Mouse (Mus musculus) adrenal gland, adult 18-20 months (tissue): Measurements from ENCODE around the gene Col4a3. TPM values are rescaled to one million over a fixed set of nuclear protein-coding genes. Genes with fewer than 3 reads are reported as not detected.

ENCODE experiments used
- DNase-seq, 2 experiments: peaks; one replicate each; pipeline ENCODE4 v3.0.0; 2021 to 2022; ENCODE audit warnings: low spot score in 2 of 2
- total RNA-seq, 2 experiments: library from RNA; stranded (reverse); gene quantifications; 1 replicate in 1 of 2; 2 replicates in 1 of 2; pipeline ENCODE4 v1.2.3; 2021

Gene Col4a3
- total RNA-seq, 2 experiments from 2014 or later: 1.5 to 2.3 TPM

GRCm38 (mm10) chr1:82766641-82767040, 179.9 kb downstream of the Col4a3 start:
- DNase-seq: no peak

- no peak for DNase-seq
Measured at GRCm38 (mm10) chr1:82768269-82768668, 181.5 kb downstream of the Col4a3 start, which contains the start of gene Tm4sf20. Gene Tm4sf20, minus strand, starts transcription at chr1:82768461.

GRCm38 (mm10) chr1:82771022-82771586, 184.4 kb downstream of the Col4a3 start, which contains the start of gene Gm47791:
Gene Gm47791, minus strand, starts transcription at chr1:82771243.
- DNase-seq: no peak

Other genes starting within 250 kb of the Col4a3 start
- gene Col4a4, start 72 bp upstream of the Col4a3 start, total RNA-seq: 1 to 10 TPM; 4.2 to 5.0 TPM
- 100 to 1,000 TPM; 110 to 116 TPM for gene Mff, start 138.0 kb downstream of the Col4a3 start, total RNA-seq
- not detected for gene Tm4sf20, start 181.5 kb downstream of the Col4a3 start, total RNA-seq
- gene Gm47791, start 184.3 kb downstream of the Col4a3 start, total RNA-seq: not detected